Mouse (Mus musculus): ENCODE data around the gene Lrrc66. TPM values are rescaled to one million over a fixed set of nuclear protein-coding genes. Genes with fewer than 3 reads are reported as not detected.

Lrrc66 gene
- polyA plus RNA-seq, 1 experiment from 2014 or later, result not detected

GRCm38 (mm10) chr5:73641058-73641457, 8.7 kb upstream of the Lrrc66 start:
- Histone ChIP-seq H3K36me3 (peaks cover 15% of the 10 kb centered on the region), H3K27me3 (no peaks in the 10 kb centered on the region), H3K4me2 (no peak overlapping the region), H3K27ac (replicated peaks) (no peak overlapping the region), H3K4me1 (replicated peaks) (peaks cover 5% of the 10 kb centered on the region), H3K9me3 (no peaks in the 10 kb centered on the region), H3K4me3 (no peak overlapping the region), H3K9ac (no peak overlapping the region)
- WGBS, result 90% methylated on average over 3 of the region's 3 CpGs
- ATAC-seq (ENCODE audit: low FRiP score, low read depth), result no peak

- Histone ChIP-seq H3K4me1 (replicated peaks) (peaks cover 5% of the 10 kb centered on the region; the same call in 1 of the 2 replicates), H3K9me3 (no peaks in the 10 kb centered on the region), H3K9ac (no peak overlapping the region), H3K4me2 (no peak overlapping the region), H3K27ac (replicated peaks) (0 out of 2 replicates have a peak overlapping the region, but pooled peaks have one; percentile 6), H3K27me3 (no peaks in the 10 kb centered on the region), H3K4me3 (no peak overlapping the region), H3K36me3 (peaks cover 31% of the 10 kb centered on the region)
- WGBS, result 40% methylated on average over 8 of the region's 8 CpGs
- peak; percentile 84 for ATAC-seq (ENCODE audit: low FRiP score, low read depth)
Measured at GRCm38 (mm10) chr5:73637337-73638107, 5.2 kb upstream of the Lrrc66 start.

GRCm38 (mm10) chr5:73633141-73633540, 815 bp upstream of the Lrrc66 start:
- Histone ChIP-seq H3K9ac (no peak overlapping the region), H3K27ac (replicated peaks) (no peak overlapping the region), H3K9me3 (no peaks in the 10 kb centered on the region), H3K27me3 (no peaks in the 10 kb centered on the region), H3K4me3 (no peak overlapping the region), H3K36me3 (peaks cover 21% of the 10 kb centered on the region), H3K4me2 (no peak overlapping the region), H3K4me1 (replicated peaks) (peaks cover 5% of the 10 kb centered on the region; the same call in 1 of the 2 replicates)
- no peak for ATAC-seq (ENCODE audit: low FRiP score, low read depth)
- 54% methylated on average over 8 of the region's 8 CpGs for WGBS

GRCm38 (mm10) chr5:73631001-73631558, 1.2 kb downstream of the Lrrc66 start:
- Histone ChIP-seq H3K4me2 (no peak overlapping the region), H3K4me1 (replicated peaks) (no peaks in the 10 kb centered on the region), H3K9ac (no peak overlapping the region), H3K9me3 (no peaks in the 10 kb centered on the region), H3K27me3 (no peaks in the 10 kb centered on the region), H3K27ac (replicated peaks) (no peak overlapping the region), H3K4me3 (no peak overlapping the region), H3K36me3 (peaks cover 21% of the 10 kb centered on the region)
- WGBS, result 32% methylated on average over 10 of the region's 10 CpGs
- ATAC-seq (ENCODE audit: low FRiP score, low read depth), result no peak

- H3K36me3 ChIP-seq, result peaks cover 15% of the 10 kb centered on the region
- no peak overlapping the region for H3K4me3 ChIP-seq
- H3K9me3 ChIP-seq, result no peaks in the 10 kb centered on the region
- H3K9ac ChIP-seq, result no peak overlapping the region
- H3K4me2 ChIP-seq, result no peak overlapping the region
- ATAC-seq (ENCODE audit: low FRiP score, low read depth), result no peak
- 86% methylated on average over 5 of the region's 5 CpGs for WGBS
- H3K27ac ChIP-seq (replicated peaks), result no peak overlapping the region
- H3K27me3 ChIP-seq, result no peaks in the 10 kb centered on the region
- no peaks in the 10 kb centered on the region for H3K4me1 ChIP-seq (replicated peaks)
Measured at GRCm38 (mm10) chr5:73630141-73630540, 2.2 kb downstream of the Lrrc66 start.

- no peak for ATAC-seq (ENCODE audit: low FRiP score, low read depth)
- Histone ChIP-seq H3K4me2 (no peak overlapping the region), H3K27me3 (no peaks in the 10 kb centered on the region), H3K4me3 (no peak overlapping the region), H3K36me3 (no peaks in the 10 kb centered on the region), H3K4me1 (replicated peaks) (no peaks in the 10 kb centered on the region), H3K27ac (replicated peaks) (no peak overlapping the region), H3K9ac (no peak overlapping the region), H3K9me3 (no peaks in the 10 kb centered on the region)
- 80% methylated on average over 15 of the region's 15 CpGs for WGBS
Measured at GRCm38 (mm10) chr5:73627991-73628390, 4.3 kb downstream of the Lrrc66 start.

GRCm38 (mm10) chr5:73627559-73627958, 4.8 kb downstream of the Lrrc66 start:
- Histone ChIP-seq H3K4me3 (no peak overlapping the region), H3K27me3 (no peaks in the 10 kb centered on the region)
- 56% methylated on average over 4 of the region's 4 CpGs for WGBS

GRCm38 (mm10) chr5:73626842-73627241, 5.5 kb downstream of the Lrrc66 start:
- no peak overlapping the region for H3K4me2 ChIP-seq
- no peaks in the 10 kb centered on the region for H3K36me3 ChIP-seq
- 85% methylated on average over 7 of the region's 7 CpGs for WGBS
- H3K27me3 ChIP-seq, result no peaks in the 10 kb centered on the region
- no peak for ATAC-seq (ENCODE audit: low FRiP score, low read depth)
- no peak overlapping the region for H3K4me3 ChIP-seq
- H3K27ac ChIP-seq (replicated peaks), result no peak overlapping the region
- no peaks in the 10 kb centered on the region for H3K4me1 ChIP-seq (replicated peaks)
- H3K9ac ChIP-seq, result no peak overlapping the region
- no peaks in the 10 kb centered on the region for H3K9me3 ChIP-seq

More at GRCm38 (mm10) chr5:73627559-73627958, 4.8 kb downstream of the Lrrc66 start:
- H3K36me3 ChIP-seq, result no peaks in the 10 kb centered on the region
- H3K9me3 ChIP-seq, result no peaks in the 10 kb centered on the region
- no peak for ATAC-seq (ENCODE audit: low FRiP score, low read depth)
- H3K4me1 ChIP-seq (replicated peaks), result no peaks in the 10 kb centered on the region
- no peak overlapping the region for H3K27ac ChIP-seq (replicated peaks)
- H3K9ac ChIP-seq, result no peak overlapping the region
- no peak overlapping the region for H3K4me2 ChIP-seq

- Histone ChIP-seq H3K27me3 (no peaks in the 10 kb centered on the region), H3K9me3 (no peaks in the 10 kb centered on the region), H3K4me2 (no peak overlapping the region), H3K4me3 (no peak overlapping the region), H3K27ac (replicated peaks) (no peak overlapping the region), H3K4me1 (replicated peaks) (no peaks in the 10 kb centered on the region), H3K9ac (no peak overlapping the region), H3K36me3 (no peaks in the 10 kb centered on the region)
- WGBS, result 84% methylated on average over 1 of the region's 1 CpGs
- no peak for ATAC-seq (ENCODE audit: low FRiP score, low read depth)
Measured at GRCm38 (mm10) chr5:73625505-73625904, 6.8 kb downstream of the Lrrc66 start.

- Histone ChIP-seq H3K9me3 (no peaks in the 10 kb centered on the region), H3K27me3 (no peaks in the 10 kb centered on the region), H3K9ac (no peak overlapping the region), H3K27ac (replicated peaks) (no peak overlapping the region), H3K4me1 (replicated peaks) (no peaks in the 10 kb centered on the region), H3K4me2 (no peak overlapping the region), H3K36me3 (no peaks in the 10 kb centered on the region), H3K4me3 (no peak overlapping the region)
- WGBS, result 88% methylated on average over 1 of the region's 1 CpGs
- ATAC-seq (ENCODE audit: low FRiP score, low read depth), result no peak
Measured at GRCm38 (mm10) chr5:73618969-73619368, 13.4 kb downstream of the Lrrc66 start.

- H3K4me1 ChIP-seq (replicated peaks), result no peaks in the 10 kb centered on the region
- H3K9me3 ChIP-seq, result no peaks in the 10 kb centered on the region
- H3K4me2 ChIP-seq, result no peak overlapping the region
- H3K4me3 ChIP-seq, result no peak overlapping the region
- 82% methylated on average over 7 of the region's 7 CpGs for WGBS
- no peak overlapping the region for H3K9ac ChIP-seq
- no peak overlapping the region for H3K27ac ChIP-seq (replicated peaks)
- no peaks in the 10 kb centered on the region for H3K27me3 ChIP-seq
- no peak for ATAC-seq (ENCODE audit: low FRiP score, low read depth)
- no peaks in the 10 kb centered on the region for H3K36me3 ChIP-seq
Measured at GRCm38 (mm10) chr5:73615211-73615610, 17.1 kb downstream of the Lrrc66 start.

- 93% methylated on average over 8 of the region's 8 CpGs for WGBS
- Histone ChIP-seq H3K9me3 (no peaks in the 10 kb centered on the region), H3K4me2 (no peak overlapping the region), H3K27me3 (no peaks in the 10 kb centered on the region), H3K36me3 (no peaks in the 10 kb centered on the region), H3K9ac (no peak overlapping the region), H3K4me1 (replicated peaks) (no peaks in the 10 kb centered on the region), H3K27ac (replicated peaks) (no peak overlapping the region), H3K4me3 (no peak overlapping the region)
- no peak for ATAC-seq (ENCODE audit: low FRiP score, low read depth)
Measured at GRCm38 (mm10) chr5:73613296-73613695, 19.0 kb downstream of the Lrrc66 start.
